Comparison of ENCODE assay signal across 8 mouse cellular contexts in the genomic region with DNA sequence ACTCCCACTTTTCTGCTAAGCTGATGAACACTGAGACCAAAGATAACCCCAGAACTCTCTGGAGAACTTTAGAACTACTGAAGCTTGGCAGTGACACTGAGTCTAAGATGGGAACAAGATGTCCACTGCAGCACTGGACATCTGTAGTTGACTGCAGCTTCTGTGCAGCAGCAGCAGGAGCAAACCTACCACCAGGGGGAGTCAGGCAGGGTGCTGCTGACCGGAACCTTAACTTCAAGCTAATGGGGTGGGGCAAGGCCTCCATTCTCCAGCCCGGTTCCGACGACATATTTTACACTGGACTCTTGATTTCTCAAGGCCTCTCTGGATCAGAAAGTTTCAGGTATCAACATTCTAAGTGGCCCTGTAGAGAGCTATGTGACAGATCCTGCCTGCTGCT. TPM values are rescaled to one million over a fixed set of nuclear protein-coding genes. Genes with fewer than 3 reads are reported as not detected.
DNase-seq lines count a peak whose midpoint lies in the region; ATAC-seq and TF ChIP-seq lines count a peak whose summit lies in the region.

No protein-coding gene starts in this region.

- DNase-seq in cerebellum, adult 2 months = no peak
- DNase-seq in cerebellum, adult 11-12 months = no peak
- DNase-seq in left cerebral cortex, postnatal 4 days = peak; percentile 44
- DNase-seq in left cerebral cortex, postnatal 10 days (ENCODE audit: extremely low spot score in 1 of 2, low spot score in 2 of 2) = no peak
- peak; percentile 60 to 83 for DNase-seq in adrenal gland, postnatal 36 days
- DNase-seq in thymus, postnatal 25 days = peak; percentile 35
- no peak for DNase-seq in frontal cortex, adult 2 months (ENCODE audit: extremely low spot score in 1 of 2, low spot score in 1 of 2)

- no peak for ATAC-seq in liver, embryonic 12.5 days

- intact Hi-C loops in left cerebral cortex, postnatal 4 days (cut with DNase I) = no loop called here
- intact Hi-C loops in left cerebral cortex, postnatal 10 days (cut with DNase I) = loop anchor here (10.0 kb wide), 1 partner anchor 462 kb away; a partner anchor contains a TSS

- H3K27ac ChIP-seq in cerebellum, adult 2 months (ENCODE audit: insufficient read depth, low read length) = no peak overlapping the region
- no peak overlapping the region for H3K27ac ChIP-seq in liver, embryonic 12.5 days

- H3K9me3 ChIP-seq in liver, embryonic 12.5 days (replicated peaks) = no peaks in the 10 kb centered on the region

- no peak for TF ChIP-seq POLR2A in cerebellum, adult 2 months (IDR thresholded peaks at IDR 0.05; ENCODE audit: borderline replicate concordance, insufficient read depth, low read length)

- H3K36me3 ChIP-seq in liver, embryonic 12.5 days = peaks cover 59% of the 10 kb centered on the region

- WGBS in cerebellum, adult 2 months = 25% methylated on average over 4 of the region's 4 CpGs
- 57% methylated on average over 4 of the region's 4 CpGs for WGBS in liver, embryonic 12.5 days (ENCODE audit: insufficient replicate concordance)

- H3K27me3 ChIP-seq in cerebellum, adult 2 months (ENCODE audit: control insufficient read depth, insufficient read depth, low read length) = no peaks in the 10 kb centered on the region
- no peaks in the 10 kb centered on the region for H3K27me3 ChIP-seq in liver, embryonic 12.5 days (replicated peaks)

- H3K4me2 ChIP-seq in liver, embryonic 12.5 days = no peak overlapping the region

- 0 out of 2 replicates have a peak overlapping the region, but pooled peaks have one; percentile 14 for H3K9ac ChIP-seq in liver, embryonic 12.5 days

- peak; percentile 62 for TF ChIP-seq CTCF in cerebellum, adult 2 months (IDR thresholded peaks at IDR 0.05; ENCODE audit: borderline replicate concordance, insufficient read depth, low read depth, low read length)

- no peak overlapping the region for H3K4me3 ChIP-seq in cerebellum, adult 2 months (replicated peaks; ENCODE audit: insufficient read depth, low read depth, low read length)
- H3K4me3 ChIP-seq in liver, embryonic 12.5 days = no peak overlapping the region

- peaks cover 13% of the 10 kb centered on the region for H3K4me1 ChIP-seq in cerebellum, adult 2 months (ENCODE audit: control insufficient read depth, insufficient read depth, low read length)
- H3K4me1 ChIP-seq in liver, embryonic 12.5 days = peaks cover 48% of the 10 kb centered on the region

RNA-seq across cellular contexts. Expression of a gene that starts 3.4 kb away (rescaled TPM):
- 56.6 and 58.1 TPM in 2 replicates for polyA plus RNA-seq in cerebellum, adult 2 months (2012; rRNA removed)
- total RNA-seq in left cerebral cortex, postnatal 4 days (2021) = 10 to 100 TPM; 52.3 to 56.2 TPM
- 10 to 100 TPM; 44.3 TPM for total RNA-seq in left cerebral cortex, postnatal 10 days (2021)
- 10 to 100 TPM; 54.5 to 56.6 TPM for total RNA-seq in adrenal gland, postnatal 36 days (2021)
- 30.0 and 32.1 TPM in 2 replicates for polyA plus RNA-seq in liver, embryonic 12.5 days (2016; fragmentation: Nextera tagmentation; extraction: Ambion mirVana)
- 51.7 and 53.9 TPM in 2 replicates for polyA plus RNA-seq in frontal cortex, adult 2 months (2012; rRNA removed)

RNA-seq across cellular contexts. Expression of a gene that starts 3.5 kb away (rescaled TPM):
- 670 and 676 TPM in 2 replicates for polyA plus RNA-seq in cerebellum, adult 2 months (2012; rRNA removed)
- 100 to 1,000 TPM; 422 to 425 TPM for total RNA-seq in left cerebral cortex, postnatal 4 days (2021)
- total RNA-seq in left cerebral cortex, postnatal 10 days (2021) = 100 to 1,000 TPM; 311 to 325 TPM
- total RNA-seq in adrenal gland, postnatal 36 days (2021) = 100 to 1,000 TPM; 527 to 531 TPM
- polyA plus RNA-seq in liver, embryonic 12.5 days (2016; fragmentation: Nextera tagmentation; extraction: Ambion mirVana) = 560 and 587 TPM in 2 replicates
- 705 and 741 TPM in 2 replicates for polyA plus RNA-seq in frontal cortex, adult 2 months (2012; rRNA removed)

RNA-seq across cellular contexts. Expression of a gene that starts 4.4 kb away (rescaled TPM):
- polyA plus RNA-seq in cerebellum, adult 2 months (2012; rRNA removed) = 24.0 and 25.2 TPM in 2 replicates
- total RNA-seq in left cerebral cortex, postnatal 4 days (2021) = 10 to 100 TPM; 32.3 to 33.8 TPM
- 10 to 100 TPM; 30.9 to 32.0 TPM for total RNA-seq in left cerebral cortex, postnatal 10 days (2021)
- total RNA-seq in adrenal gland, postnatal 36 days (2021) = 10 to 100 TPM; 28.5 to 32.7 TPM
- 21.6 and 23.8 TPM in 2 replicates for polyA plus RNA-seq in liver, embryonic 12.5 days (2016; fragmentation: Nextera tagmentation; extraction: Ambion mirVana)
- polyA plus RNA-seq in frontal cortex, adult 2 months (2012; rRNA removed) = 20.2 and 20.8 TPM in 2 replicates

RNA-seq across cellular contexts. Expression of a gene that starts 9.1 kb away (rescaled TPM):
- 58.6 and 60.9 TPM in 2 replicates for polyA plus RNA-seq in cerebellum, adult 2 months (2012; rRNA removed)
- total RNA-seq in left cerebral cortex, postnatal 4 days (2021) = 10 to 100 TPM; 34.8 to 35.1 TPM
- 10 to 100 TPM; 35.2 to 36.0 TPM for total RNA-seq in left cerebral cortex, postnatal 10 days (2021)
- total RNA-seq in adrenal gland, postnatal 36 days (2021) = 10 to 100 TPM; 37.5 to 40.1 TPM
- polyA plus RNA-seq in liver, embryonic 12.5 days (2016; fragmentation: Nextera tagmentation; extraction: Ambion mirVana) = 46.3 and 48.1 TPM in 2 replicates
- 54.6 and 58.2 TPM in 2 replicates for polyA plus RNA-seq in frontal cortex, adult 2 months (2012; rRNA removed)

RNA-seq across cellular contexts. Expression of a gene that starts 9.2 kb away (rescaled TPM):
- 153 and 159 TPM in 2 replicates for polyA plus RNA-seq in cerebellum, adult 2 months (2012; rRNA removed)
- total RNA-seq in left cerebral cortex, postnatal 4 days (2021) = 10 to 100 TPM; 69.5 to 72.4 TPM
- total RNA-seq in left cerebral cortex, postnatal 10 days (2021) = 10 to 100 TPM; 90.8 to 97.8 TPM
- total RNA-seq in adrenal gland, postnatal 36 days (2021) = 100 to 1,000 TPM in 1 of 2 experiments, 10 to 100 TPM in 1; 99.3 to 120 TPM
- polyA plus RNA-seq in liver, embryonic 12.5 days (2016; fragmentation: Nextera tagmentation; extraction: Ambion mirVana) = 41.6 and 42.5 TPM in 2 replicates
- polyA plus RNA-seq in frontal cortex, adult 2 months (2012; rRNA removed) = 128 and 129 TPM in 2 replicates

Comparison
In these comparisons a context has a peak if more than half of its experiments do, and no peak if none do; other contexts are left out.
1. DNase-seq: peak in left cerebral cortex, postnatal 4 days (single experiment), adrenal gland, postnatal 36 days (2 of 2) and thymus, postnatal 25 days (single experiment); none in cerebellum, adult 2 months (0 of 2), cerebellum, adult 11-12 months (single experiment), left cerebral cortex, postnatal 10 days (0 of 2) and frontal cortex, adult 2 months (0 of 2).